Mouse (Mus musculus) retina, postnatal 1 day (tissue): ENCODE data around the gene Wdfy4.

Source experiments
- DNase-seq: peaks from one replicate; pipeline ENCODE4 v3.0.0-alpha.2; 2012

Gene Wdfy4

GRCm38 (mm10) chr14:32964742-32965141 lies 220.6 kb downstream of the Wdfy4 start:
- no peak for DNase-seq

GRCm38 (mm10) chr14:32960481-32960880 lies 224.8 kb downstream of the Wdfy4 start:
- DNase-seq = peak; percentile 85

GRCm38 (mm10) chr14:32958671-32959070 lies 226.6 kb downstream of the Wdfy4 start:
- DNase-seq = no peak

- no peak for DNase-seq
Measured at GRCm38 (mm10) chr14:32956486-32956885, 228.8 kb downstream of the Wdfy4 start.

GRCm38 (mm10) chr14:32950312-32951301 lies 234.7 kb downstream of the Wdfy4 start:
- DNase-seq = peak; percentile 85

- no peak for DNase-seq
Measured at GRCm38 (mm10) chr14:32947512-32947911, 237.8 kb downstream of the Wdfy4 start.

GRCm38 (mm10) chr14:32939217-32939616 lies 246.1 kb downstream of the Wdfy4 start:
- no peak for DNase-seq

- peak; percentile 16 for DNase-seq
Measured at GRCm38 (mm10) chr14:32934064-32934463, 251.2 kb downstream of the Wdfy4 start.

- DNase-seq = no peak
Measured at GRCm38 (mm10) chr14:32932220-32932619, 253.1 kb downstream of the Wdfy4 start.

- DNase-seq = no peak
Measured at GRCm38 (mm10) chr14:32931709-32932108, 253.6 kb downstream of the Wdfy4 start.

- no peak for DNase-seq
Measured at GRCm38 (mm10) chr14:32923871-32924270, 261.4 kb downstream of the Wdfy4 start.

GRCm38 (mm10) chr14:32917919-32918318 lies 267.4 kb downstream of the Wdfy4 start:
- DNase-seq = no peak

- DNase-seq = no peak
Measured at GRCm38 (mm10) chr14:32915360-32915759, 269.9 kb downstream of the Wdfy4 start.

GRCm38 (mm10) chr14:32911187-32911586 lies 274.1 kb downstream of the Wdfy4 start:
- no peak for DNase-seq
